Mouse (Mus musculus) urinary bladder, adult 18-20 months (tissue): ENCODE data around the gene Nfia.

Experiments
- DNase-seq, 2 experiments: peaks; one replicate each; pipeline ENCODE4 v3.0.0; 2022; ENCODE audit warnings: low spot score in 2 of 2, mixed read lengths in 2 of 2

Gene Nfia

GRCm38 (mm10) chr4:97941616-97942015 is 169.1 kb downstream of the Nfia start:
- DNase-seq: no peak

GRCm38 (mm10) chr4:97944309-97944708 is 171.8 kb downstream of the Nfia start:
- DNase-seq: no peak

- DNase-seq: no peak
These were observed 174.9 kb downstream of the Nfia start for GRCm38 (mm10) chr4:97947484-97947883.

GRCm38 (mm10) chr4:97948250-97948649 is 175.7 kb downstream of the Nfia start:
- no peak for DNase-seq

- DNase-seq: no peak
These were observed 178.0 kb downstream of the Nfia start for GRCm38 (mm10) chr4:97950341-97951071.

- no peak for DNase-seq
These were observed 181.4 kb downstream of the Nfia start for GRCm38 (mm10) chr4:97953886-97954285.

- DNase-seq: no peak
These were observed 185.6 kb downstream of the Nfia start for GRCm38 (mm10) chr4:97958121-97958520.

GRCm38 (mm10) chr4:97962856-97963255 is 190.3 kb downstream of the Nfia start:
- DNase-seq: no peak

GRCm38 (mm10) chr4:97963951-97964350 is 191.4 kb downstream of the Nfia start:
- no peak for DNase-seq

- no peak for DNase-seq
These were observed 196.3 kb downstream of the Nfia start for GRCm38 (mm10) chr4:97968786-97969348.

GRCm38 (mm10) chr4:97973064-97973463 is 200.5 kb downstream of the Nfia start:
- no peak for DNase-seq

GRCm38 (mm10) chr4:97974037-97974436 is 201.5 kb downstream of the Nfia start:
- no peak for DNase-seq

GRCm38 (mm10) chr4:97976891-97977290 is 204.4 kb downstream of the Nfia start:
- DNase-seq: no peak

GRCm38 (mm10) chr4:97984361-97984760 is 211.8 kb downstream of the Nfia start:
- DNase-seq: no peak

- no peak for DNase-seq
These were observed 213.7 kb downstream of the Nfia start for GRCm38 (mm10) chr4:97986056-97986734.

- no peak for DNase-seq
These were observed 214.2 kb downstream of the Nfia start for GRCm38 (mm10) chr4:97986735-97987075.

GRCm38 (mm10) chr4:97988703-97989102 is 216.2 kb downstream of the Nfia start:
- no peak for DNase-seq

- no peak for DNase-seq
These were observed 217.9 kb downstream of the Nfia start for GRCm38 (mm10) chr4:97990431-97990830.

GRCm38 (mm10) chr4:97991395-97991794 is 218.9 kb downstream of the Nfia start:
- DNase-seq: no peak

GRCm38 (mm10) chr4:97991880-97992279 is 219.3 kb downstream of the Nfia start:
- no peak for DNase-seq

GRCm38 (mm10) chr4:97995911-97996712 is 223.6 kb downstream of the Nfia start:
- no peak for DNase-seq

- DNase-seq: no peak
These were observed 224.8 kb downstream of the Nfia start for GRCm38 (mm10) chr4:97997151-97997817.
